Mouse (Mus musculus) central nervous system, embryonic 11.5 days (tissue): Measurements from ENCODE around the gene Allc. TPM values are rescaled to one million over a fixed set of nuclear protein-coding genes. Genes with fewer than 3 reads are reported as not detected.

Source experiments
- polyA plus RNA-seq: library from polyadenylated mRNA; depleted of rRNA; stranded (reverse); fragments of >200 nt; gene quantifications from 2 replicates; pipeline ENCODE4 v1.2.3, GENCODE M21; 2012; rRNA removed

Gene Allc
- not detected in 2 replicates for polyA plus RNA-seq

DNA sequence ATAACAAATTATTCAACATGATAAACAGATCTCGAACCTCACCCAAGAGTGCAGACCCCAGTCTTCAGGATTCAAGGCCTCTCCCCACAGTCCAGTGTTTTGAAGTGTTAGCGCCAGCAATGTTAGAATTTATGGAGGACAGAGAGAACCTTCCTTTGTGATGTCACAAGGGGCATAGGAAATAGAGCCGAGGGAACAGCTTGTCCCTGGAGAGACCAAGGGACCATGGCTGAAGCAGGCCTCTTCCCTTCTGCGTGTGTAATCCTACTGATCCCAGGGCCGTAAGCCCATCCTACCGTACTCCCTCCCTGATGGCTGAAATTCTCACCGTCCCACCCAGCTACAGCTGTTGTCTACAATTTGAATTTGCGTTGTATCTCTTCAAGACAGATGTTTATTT, at the start of gene Allc:
TSS of gene Allc (minus strand) at position 101 of the 400 bp plus-strand sequence.

DNA sequence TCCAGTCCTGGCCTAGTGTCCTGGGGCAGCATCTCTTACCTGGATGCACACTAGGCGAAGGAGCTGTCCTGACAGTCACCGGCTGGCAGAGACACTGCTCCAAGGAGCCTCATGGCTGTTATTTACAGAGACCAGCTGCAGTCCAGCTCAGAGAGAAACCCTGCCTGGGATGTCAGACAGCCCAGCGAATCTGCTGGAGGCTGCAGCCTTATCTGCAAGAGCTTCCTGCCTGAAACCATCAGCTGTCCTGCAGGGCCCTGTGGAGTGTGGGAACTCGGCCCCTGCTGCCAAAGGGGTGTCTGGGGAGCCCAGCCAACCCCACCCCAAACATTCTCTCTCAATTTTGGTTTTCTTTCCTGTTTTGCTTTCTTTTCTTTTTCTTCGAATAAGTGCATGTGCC, 40.9 kb upstream of the Allc start, which contains the start of gene Colec11:
TSS of gene Colec11 (minus strand) at position 183 of the 400 bp plus-strand sequence.

DNA sequence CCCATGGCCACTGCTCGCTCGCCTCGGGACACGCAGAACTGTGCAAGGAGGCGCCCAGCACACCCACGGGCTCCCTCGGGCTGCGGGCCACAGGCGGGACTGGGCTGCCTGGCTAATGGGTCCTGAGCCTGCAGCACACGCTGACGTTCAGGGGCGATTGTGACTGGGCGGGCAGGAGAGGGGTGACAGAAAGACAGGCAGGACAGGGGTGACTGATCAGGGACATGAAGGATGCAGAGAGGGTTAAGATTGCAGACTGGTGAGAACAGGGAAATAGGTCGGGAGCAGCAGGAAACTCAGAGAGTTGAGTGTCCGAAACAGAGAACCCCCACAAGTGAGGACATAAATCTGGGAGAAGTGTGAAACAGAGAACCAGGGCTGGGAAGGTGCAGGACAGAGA, 30.0 kb downstream of the Allc start, which contains the start of gene Dcdc2c:
TSS of gene Dcdc2c (minus strand) at position 101 of the 400 bp plus-strand sequence.

Other genes with a start within 250 kb of the Allc start
- 0.04 TPM in 1 of 2 replicates, not detected in the other for gene Dcdc2c, start 30.1 kb downstream of the Allc start, polyA plus RNA-seq
- gene Colec11, start 40.9 kb upstream of the Allc start, polyA plus RNA-seq: 1.2 and 2.3 TPM in 2 replicates
- gene Rps7, start 53.4 kb upstream of the Allc start, polyA plus RNA-seq: 1,190 and 1,305 TPM in 2 replicates
- 28.5 and 28.6 TPM in 2 replicates for gene Rnaseh1, start 67.1 kb upstream of the Allc start, polyA plus RNA-seq
- gene Adi1, start 92.7 kb upstream of the Allc start, polyA plus RNA-seq: 23.3 and 27.4 TPM in 2 replicates
- gene Trappc12, start 167.9 kb upstream of the Allc start, polyA plus RNA-seq: 20.9 and 29.7 TPM in 2 replicates
- 22.7 and 26.3 TPM in 2 replicates for gene Eipr1, start 169.3 kb upstream of the Allc start, polyA plus RNA-seq